23 mouse cellular contexts compared by ENCODE assay signal in the genomic region with DNA sequence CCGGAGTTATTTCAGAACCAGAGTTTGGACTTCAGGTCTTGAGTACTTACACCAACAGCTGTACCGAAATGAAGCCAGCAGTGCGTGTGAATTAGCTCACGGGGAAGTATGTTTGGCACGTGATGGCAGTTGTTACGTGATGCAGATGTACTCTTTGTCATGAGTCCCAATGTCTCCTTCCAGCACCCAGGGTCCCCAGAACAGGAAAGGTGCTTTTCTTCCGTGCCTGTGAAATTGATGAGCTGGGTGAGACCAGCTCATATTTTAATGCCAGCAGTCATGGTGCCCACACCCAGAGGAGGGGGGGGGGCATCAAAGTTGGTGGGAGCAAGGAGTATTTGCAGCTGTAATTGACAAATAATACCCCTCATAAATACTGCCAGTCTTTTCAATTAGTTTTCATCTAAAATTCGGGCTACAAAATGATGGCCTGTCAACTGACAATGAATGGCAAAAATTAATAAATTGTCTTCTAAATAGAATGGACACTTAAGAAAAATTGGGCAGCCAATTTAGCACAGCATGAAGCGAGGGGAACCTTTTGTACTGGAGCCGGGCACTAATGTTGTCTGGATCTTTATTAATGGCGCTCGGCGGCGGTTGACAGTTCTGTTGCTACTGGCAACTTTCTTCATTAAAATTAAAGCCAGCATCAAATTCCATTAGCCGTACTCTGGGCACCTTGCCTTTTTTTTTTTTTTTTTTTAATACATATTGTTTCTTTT.
A peak's percentile ranks its signal among the peaks of the same experiment; 100 is the strongest.
DNase-seq lines count a peak whose midpoint lies in the region; ATAC-seq and TF ChIP-seq lines count a peak whose summit lies in the region.
"Had no signal": no experiment of that assay in that cellular context is flagged by ENCODE, and none has a peak within 500 bp of the region (broad histone marks: within the 10 kb centered on the region; RNA-seq: fewer than 3 reads in every experiment).

No protein-coding gene starts in this region.

- no peaks in the 10 kb centered on the region for H3K27me3 ChIP-seq in heart, adult 2 months (ENCODE audit: control insufficient read depth, insufficient read depth, low read length)
- no peaks in the 10 kb centered on the region for H3K27me3 ChIP-seq in hindbrain, embryonic 16.5 days (replicated peaks; ENCODE audit: control insufficient read depth, insufficient read depth, low read length)
- H3K27me3 ChIP-seq in hindbrain, embryonic 14.5 days (ENCODE audit: control insufficient read depth, insufficient read depth, low read length) = no peaks in the 10 kb centered on the region
- H3K27me3 ChIP-seq in limb, embryonic 10.5 days (ENCODE audit: low read depth, poor library complexity, severe bottlenecking) = peaks cover 16% of the 10 kb centered on the region; the same call in 1 of the 2 replicates
- H3K27me3 ChIP-seq: embryonic facial prominence, embryonic 13.5 days; heart, embryonic 15.5 days; kidney, embryonic 15.5 days; limb, embryonic 12.5 days; liver, embryonic 15.5 days; stomach, embryonic 15.5 days had no signal

- no peak overlapping the region for H3K4me3 ChIP-seq in heart, adult 2 months
- no peak overlapping the region for H3K4me3 ChIP-seq in hindbrain, embryonic 16.5 days (ENCODE audit: low read length)
- H3K4me3 ChIP-seq in hindbrain, embryonic 14.5 days (replicated peaks; ENCODE audit: low read length) = no peak overlapping the region
- no peak overlapping the region for H3K4me3 ChIP-seq in limb, embryonic 10.5 days
- H3K4me3 ChIP-seq: embryonic facial prominence, embryonic 13.5 days; heart, embryonic 15.5 days; kidney, embryonic 15.5 days; limb, embryonic 12.5 days; liver, embryonic 15.5 days; stomach, embryonic 15.5 days had no signal

- 72% methylated on average over 15 of the region's 15 CpGs for WGBS in heart, adult 2 months
- 36% methylated on average over 15 of the region's 15 CpGs for WGBS in hindbrain, embryonic 16.5 days
- WGBS in hindbrain, embryonic 14.5 days = 32% methylated on average over 15 of the region's 15 CpGs
- 62% methylated on average over 15 of the region's 15 CpGs for WGBS in limb, embryonic 10.5 days

- TF ChIP-seq EP300 in heart, adult 2 months (IDR thresholded peaks at IDR 0.05; ENCODE audit: insufficient read depth, low read depth, low read length) = no peak

- no peaks in the 10 kb centered on the region for H3K79me2 ChIP-seq in heart, adult 2 months (replicated peaks; ENCODE audit: control insufficient read depth, insufficient read depth, low read length)

- no peak overlapping the region for H3K9ac ChIP-seq in heart, adult 2 months (ENCODE audit: low read depth, low read length)
- no peak overlapping the region for H3K9ac ChIP-seq in hindbrain, embryonic 16.5 days (ENCODE audit: low read depth, low read length)
- no peak overlapping the region for H3K9ac ChIP-seq in hindbrain, embryonic 14.5 days
- H3K9ac ChIP-seq: embryonic facial prominence, embryonic 13.5 days; forebrain, postnatal 0 days; heart, embryonic 15.5 days; kidney, embryonic 15.5 days; limb, embryonic 12.5 days; liver, embryonic 15.5 days; lung, embryonic 14.5 days; stomach, embryonic 15.5 days had no signal

- peak overlapping the region; percentile 15; the same call in 1 of the 2 replicates for H3K27ac ChIP-seq in heart, adult 2 months
- no peak overlapping the region for H3K27ac ChIP-seq in hindbrain, embryonic 16.5 days (ENCODE audit: low read depth, low read length)
- no peak overlapping the region for H3K27ac ChIP-seq in hindbrain, embryonic 14.5 days
- peak overlapping the region; percentile 25; the same call in 1 of the 2 replicates for H3K27ac ChIP-seq in limb, embryonic 10.5 days
- H3K27ac ChIP-seq: heart, embryonic 15.5 days; kidney, embryonic 15.5 days; limb, embryonic 12.5 days; liver, embryonic 15.5 days; stomach, embryonic 15.5 days had no signal

- no peak for DNase-seq in heart, adult 2 months
- no peak for DNase-seq in heart, adult 8-10 months (ENCODE audit: low spot score)
- no peak for DNase-seq in hindbrain, embryonic 14.5 days (ENCODE audit: low spot score)
- peak; percentile 70 for DNase-seq in brain, embryonic 14.5 days (ENCODE audit: low read depth)
- no peak for DNase-seq in limb, embryonic 10.5 days (ENCODE audit: low spot score)
- no peak for DNase-seq in gastrocnemius, adult 8-10 months (ENCODE audit: low spot score in 2 of 2)
- DNase-seq: adrenal gland, postnatal 14 days; cerebellum, adult 11-12 months; cerebellum, postnatal 10 days; forebrain, postnatal 0 days; gastrocnemius, postnatal 10 days; kidney, adult 18-20 months; lung, embryonic 14.5 days; lung, postnatal 14 days had no signal

- H3K4me1 ChIP-seq in heart, adult 2 months (ENCODE audit: control insufficient read depth, insufficient read depth, low read length) = peaks cover 17% of the 10 kb centered on the region
- peaks cover 23% of the 10 kb centered on the region for H3K4me1 ChIP-seq in hindbrain, embryonic 16.5 days (ENCODE audit: control insufficient read depth, insufficient read depth, low read depth, low read length)
- peaks cover 25% of the 10 kb centered on the region for H3K4me1 ChIP-seq in hindbrain, embryonic 14.5 days (replicated peaks; ENCODE audit: control insufficient read depth, insufficient read depth, low read length)
- peaks cover 93% of the 10 kb centered on the region for H3K4me1 ChIP-seq in limb, embryonic 10.5 days
- H3K4me1 ChIP-seq: liver, embryonic 15.5 days; stomach, embryonic 15.5 days had no signal

- peak; percentile 30; the same call in 1 of the 2 replicates for ATAC-seq in hindbrain, embryonic 16.5 days
- ATAC-seq in hindbrain, embryonic 14.5 days (ENCODE audit: low FRiP score) = no peak
- ATAC-seq: CD4-positive, CD25-positive, alpha-beta regulatory T cell, adult 4 months; forebrain, postnatal 0 days had no signal

- no peaks in the 10 kb centered on the region for H3K36me3 ChIP-seq in heart, adult 2 months (ENCODE audit: control insufficient read depth, insufficient read depth, low read length)
- H3K36me3 ChIP-seq in hindbrain, embryonic 16.5 days (ENCODE audit: control insufficient read depth, insufficient read depth, low read length) = peaks cover 2% of the 10 kb centered on the region; the same call in 1 of the 2 replicates
- peaks cover 12% of the 10 kb centered on the region; the same call in 1 of the 2 replicates for H3K36me3 ChIP-seq in hindbrain, embryonic 14.5 days (replicated peaks; ENCODE audit: control insufficient read depth, insufficient read depth)
- H3K36me3 ChIP-seq in limb, embryonic 10.5 days = peaks cover 12% of the 10 kb centered on the region
- H3K36me3 ChIP-seq: heart, embryonic 15.5 days; limb, embryonic 12.5 days; liver, embryonic 15.5 days; stomach, embryonic 15.5 days had no signal

- no peak for TF ChIP-seq CTCF in heart, adult 2 months (IDR thresholded peaks at IDR 0.05)
- TF ChIP-seq CTCF in brain, embryonic 14.5 days (IDR thresholded peaks at IDR 0.05; ENCODE audit: borderline replicate concordance, extremely low read depth, insufficient read depth, insufficient read length) = no peak

- no peaks in the 10 kb centered on the region for H3K9me3 ChIP-seq in hindbrain, embryonic 16.5 days (ENCODE audit: control insufficient read depth, low read length)
- no peaks in the 10 kb centered on the region for H3K9me3 ChIP-seq in hindbrain, embryonic 14.5 days (ENCODE audit: control insufficient read depth, low read length)
- no peaks in the 10 kb centered on the region for H3K9me3 ChIP-seq in limb, embryonic 10.5 days (replicated peaks)
- H3K9me3 ChIP-seq: embryonic facial prominence, embryonic 13.5 days; heart, embryonic 15.5 days; kidney, embryonic 15.5 days; limb, embryonic 12.5 days; liver, embryonic 15.5 days; stomach, embryonic 15.5 days had no signal

- TF ChIP-seq POLR2A in heart, adult 2 months (IDR thresholded peaks at IDR 0.05; ENCODE audit: insufficient read depth, low read depth, low read length) = no peak
- TF ChIP-seq POLR2A in brain, embryonic 14.5 days (IDR thresholded peaks at IDR 0.05; ENCODE audit: borderline replicate concordance, extremely low read depth, insufficient read depth, insufficient read length, poor library complexity, severe bottlenecking) = no peak

- H3K4me2 ChIP-seq in hindbrain, embryonic 16.5 days (ENCODE audit: low read length) = no peak overlapping the region
- no peak overlapping the region for H3K4me2 ChIP-seq in hindbrain, embryonic 14.5 days (replicated peaks)
- H3K4me2 ChIP-seq: embryonic facial prominence, embryonic 13.5 days; heart, embryonic 15.5 days; kidney, embryonic 15.5 days; limb, embryonic 12.5 days; liver, embryonic 15.5 days; lung, embryonic 14.5 days; midbrain, embryonic 11.5 days; stomach, embryonic 15.5 days had no signal

- intact Hi-C loops in heart, adult 2 months (cut with DNase I) = no loop called here

Comparison
In these comparisons a context has a peak if more than half of its experiments do, and no peak if none do; other contexts are left out.
1. H3K27ac ChIP-seq: peak in heart, adult 2 months (single experiment) and limb, embryonic 10.5 days (single experiment); none in hindbrain, embryonic 16.5 days (single experiment) and hindbrain, embryonic 14.5 days (single experiment).